In genomic region chr2:181240806-181241440, GRCm38 (mm10) we compare ENCODE assay signal across 12 mouse cellular contexts. TPM values are rescaled to one million over a fixed set of nuclear protein-coding genes. Genes with fewer than 3 reads are reported as not detected.
DNase-seq lines count a peak whose midpoint lies in the region; ATAC-seq and TF ChIP-seq lines count a peak whose summit lies in the region.
"Had no signal": no experiment of that assay in that cellular context is flagged by ENCODE, and none has a peak within 500 bp of the region (broad histone marks: within the 10 kb centered on the region; RNA-seq: fewer than 3 reads in every experiment).

No protein-coding gene starts in this region.

- no peak overlapping the region for H3K27ac ChIP-seq in heart, embryonic 12.5 days (ENCODE audit: poor library complexity, severe bottlenecking)
- H3K27ac ChIP-seq in neural tube, embryonic 12.5 days: no peak overlapping the region
- H3K27ac ChIP-seq in intestine, embryonic 16.5 days (ENCODE audit: low read length): no peak overlapping the region
- peak overlapping the region; percentile 86 for H3K27ac ChIP-seq in small intestine, adult 2 months (ENCODE audit: insufficient read depth, low read depth, low read length)

- DNase-seq in heart, adult 18-20 months: no peak
- DNase-seq in neural tube, embryonic 10.5 days (ENCODE audit: extremely low spot score, low spot score): no peak
- DNase-seq in left cerebral cortex, postnatal 36 days (ENCODE audit: low spot score in 2 of 2): no peak
- no peak for DNase-seq in embryo, embryonic 10.5 days (ENCODE audit: low spot score)

- intact Hi-C loops in left cerebral cortex, postnatal 36 days (cut with DNase I): no loop called here

- TF ChIP-seq CTCF in small intestine, adult 2 months (IDR thresholded peaks at IDR 0.05; ENCODE audit: extremely low read depth, insufficient read length, insufficient replicate concordance, low read depth, low read length): no peak

- WGBS in heart, embryonic 12.5 days: 86% methylated on average over 13 of the region's 13 CpGs
- 93% methylated on average over 13 of the region's 13 CpGs for WGBS in neural tube, embryonic 12.5 days
- WGBS in intestine, embryonic 16.5 days: 88% methylated on average over 13 of the region's 13 CpGs
- WGBS in small intestine, adult 2 months: 85% methylated on average over 13 of the region's 13 CpGs

- H3K36me3 ChIP-seq in heart, embryonic 12.5 days: peaks cover 18% of the 10 kb centered on the region
- H3K36me3 ChIP-seq in neural tube, embryonic 12.5 days: no peaks in the 10 kb centered on the region
- H3K36me3 ChIP-seq in intestine, embryonic 16.5 days (ENCODE audit: control insufficient read depth, insufficient read depth, low read length): no peaks in the 10 kb centered on the region
- peaks cover 34% of the 10 kb centered on the region for H3K36me3 ChIP-seq in small intestine, adult 2 months (ENCODE audit: control insufficient read depth, insufficient read depth, low read length)

- H3K4me2 ChIP-seq in heart, embryonic 12.5 days: peak overlapping the region; percentile 69
- H3K4me2 ChIP-seq in neural tube, embryonic 12.5 days (replicated peaks): peak overlapping the region; percentile 53; the same call in 1 of the 2 replicates
- peak overlapping the region; percentile 59 for H3K4me2 ChIP-seq in intestine, embryonic 16.5 days (ENCODE audit: low read depth, low read length)

- H3K27me3 ChIP-seq in heart, embryonic 12.5 days (replicated peaks): no peaks in the 10 kb centered on the region
- H3K27me3 ChIP-seq in neural tube, embryonic 12.5 days (replicated peaks): no peaks in the 10 kb centered on the region
- no peaks in the 10 kb centered on the region for H3K27me3 ChIP-seq in intestine, embryonic 16.5 days (replicated peaks; ENCODE audit: control insufficient read depth, insufficient read depth, low read length)
- no peaks in the 10 kb centered on the region for H3K27me3 ChIP-seq in small intestine, adult 2 months (ENCODE audit: control insufficient read depth, insufficient read depth, low read length)

- H3K9me3 ChIP-seq in heart, embryonic 12.5 days (replicated peaks): no peaks in the 10 kb centered on the region
- H3K9me3 ChIP-seq in neural tube, embryonic 12.5 days: no peaks in the 10 kb centered on the region
- no peaks in the 10 kb centered on the region for H3K9me3 ChIP-seq in intestine, embryonic 16.5 days (ENCODE audit: control insufficient read depth, low read length)

- H3K9ac ChIP-seq in heart, embryonic 12.5 days: no peak overlapping the region
- no peak overlapping the region for H3K9ac ChIP-seq in neural tube, embryonic 12.5 days
- H3K9ac ChIP-seq in intestine, embryonic 16.5 days (ENCODE audit: low read depth, low read length): peak overlapping the region; percentile 74

- H3K4me1 ChIP-seq in heart, embryonic 12.5 days (replicated peaks): peaks cover 8% of the 10 kb centered on the region; the same call in 1 of the 2 replicates
- no peaks in the 10 kb centered on the region for H3K4me1 ChIP-seq in neural tube, embryonic 12.5 days
- peaks cover 15% of the 10 kb centered on the region; the same call in 1 of the 2 replicates for H3K4me1 ChIP-seq in intestine, embryonic 16.5 days (ENCODE audit: control insufficient read depth, insufficient read depth, low read length)
- H3K4me1 ChIP-seq in small intestine, adult 2 months (ENCODE audit: control insufficient read depth, insufficient read depth, insufficient read length, low read length): peaks cover 31% of the 10 kb centered on the region

- TF ChIP-seq POLR2A in small intestine, adult 2 months (IDR thresholded peaks at IDR 0.05; ENCODE audit: low read depth, low read length): no peak

- ATAC-seq in heart, embryonic 12.5 days (ENCODE audit: insufficient number of reproducible peaks, low FRiP score): no peak
- ATAC-seq in neural tube, embryonic 12.5 days (ENCODE audit: low FRiP score, low read depth): no peak
- ATAC-seq in intestine, embryonic 16.5 days: no peak

- peak overlapping the region; percentile 52 for H3K4me3 ChIP-seq in heart, embryonic 12.5 days
- no peak overlapping the region for H3K4me3 ChIP-seq in neural tube, embryonic 12.5 days
- H3K4me3 ChIP-seq in intestine, embryonic 16.5 days (ENCODE audit: low read length): peak overlapping the region; percentile 55
- H3K4me3 ChIP-seq in small intestine, adult 2 months (ENCODE audit: low read depth, low read length): peak overlapping the region; percentile 88

RNA-seq across cellular contexts. Expression of gene Helz2, which starts 0.9 kb away (rescaled TPM):
- polyA plus RNA-seq in heart, embryonic 12.5 days (2016; fragmentation: Nextera tagmentation; extraction: Ambion mirVana): 1.7 and 1.9 TPM in 2 replicates
- 10 to 100 TPM in 1 of 2 experiments, 1 to 10 TPM in 1; 8.4 to 11.1 TPM for total RNA-seq in heart, adult 18-20 months (2021)
- polyA plus RNA-seq in neural tube, embryonic 12.5 days (2016; fragmentation: Nextera tagmentation; extraction: Ambion mirVana): 0.43 and 0.70 TPM in 2 replicates
- 2.2 and 3.7 TPM in 2 replicates for polyA plus RNA-seq in intestine, embryonic 16.5 days (2015; fragmentation: Nextera tagmentation; extraction: Ambion mirVana)
- polyA plus RNA-seq in small intestine, adult 2 months (2012; rRNA removed): 36.1 and 67.3 TPM in 2 replicates
- 1 to 10 TPM; 1.7 to 3.6 TPM for total RNA-seq in left cerebral cortex, postnatal 36 days (2021)

RNA-seq across cellular contexts. Expression of gene Fndc11, which starts 21.1 kb away (rescaled TPM):
- polyA plus RNA-seq in heart, embryonic 12.5 days (2016; fragmentation: Nextera tagmentation; extraction: Ambion mirVana): not detected in 2 replicates
- total RNA-seq in heart, adult 18-20 months (2021): not detected
- not detected in 2 replicates for polyA plus RNA-seq in neural tube, embryonic 12.5 days (2016; fragmentation: Nextera tagmentation; extraction: Ambion mirVana)
- polyA plus RNA-seq in intestine, embryonic 16.5 days (2015; fragmentation: Nextera tagmentation; extraction: Ambion mirVana): 0.18 TPM in 1 of 2 replicates, not detected in the other
- polyA plus RNA-seq in small intestine, adult 2 months (2012; rRNA removed): 0.53 and 0.56 TPM in 2 replicates
- not detected for total RNA-seq in left cerebral cortex, postnatal 36 days (2021)
- total RNA-seq: left cerebral cortex, postnatal 10 days had no signal
- polyA plus RNA-seq: cortical plate, adult 2 months had no signal

RNA-seq across cellular contexts. Expression of gene Srms, which starts 27.9 kb away (rescaled TPM):
- 0.23 and 0.32 TPM in 2 replicates for polyA plus RNA-seq in heart, embryonic 12.5 days (2016; fragmentation: Nextera tagmentation; extraction: Ambion mirVana)
- under 1 TPM; 0.35 to 0.44 TPM for total RNA-seq in heart, adult 18-20 months (2021)
- 0.11 and 0.18 TPM in 2 replicates for polyA plus RNA-seq in neural tube, embryonic 12.5 days (2016; fragmentation: Nextera tagmentation; extraction: Ambion mirVana)
- 0.10 and 0.20 TPM in 2 replicates for polyA plus RNA-seq in intestine, embryonic 16.5 days (2015; fragmentation: Nextera tagmentation; extraction: Ambion mirVana)
- 0.56 and 0.93 TPM in 2 replicates for polyA plus RNA-seq in small intestine, adult 2 months (2012; rRNA removed)
- total RNA-seq in left cerebral cortex, postnatal 36 days (2021): under 1 TPM; 0.25 to 0.50 TPM

RNA-seq across cellular contexts. Expression of gene Ptk6, which starts 38.3 kb away (rescaled TPM):
- polyA plus RNA-seq in heart, embryonic 12.5 days (2016; fragmentation: Nextera tagmentation; extraction: Ambion mirVana): not detected in 2 replicates
- under 1 TPM in 1 of 2 experiments, not detected in 1; 0.08 TPM for total RNA-seq in heart, adult 18-20 months (2021)
- polyA plus RNA-seq in neural tube, embryonic 12.5 days (2016; fragmentation: Nextera tagmentation; extraction: Ambion mirVana): not detected in 2 replicates
- 0.45 and 0.70 TPM in 2 replicates for polyA plus RNA-seq in intestine, embryonic 16.5 days (2015; fragmentation: Nextera tagmentation; extraction: Ambion mirVana)
- polyA plus RNA-seq in small intestine, adult 2 months (2012; rRNA removed): 6.2 and 9.5 TPM in 2 replicates
- total RNA-seq in left cerebral cortex, postnatal 36 days (2021): not detected
- total RNA-seq: adrenal gland, adult 18-20 months; heart, postnatal 14 days; left cerebral cortex, postnatal 10 days had no signal

RNA-seq across cellular contexts. Expression of gene Gmeb2, which starts 46.9 kb away (rescaled TPM):
- polyA plus RNA-seq in heart, embryonic 12.5 days (2016; fragmentation: Nextera tagmentation; extraction: Ambion mirVana): 10.3 and 10.7 TPM in 2 replicates
- total RNA-seq in heart, adult 18-20 months (2021): 1 to 10 TPM; 8.9 to 9.5 TPM
- 20.6 and 21.4 TPM in 2 replicates for polyA plus RNA-seq in neural tube, embryonic 12.5 days (2016; fragmentation: Nextera tagmentation; extraction: Ambion mirVana)
- 11.7 and 12.9 TPM in 2 replicates for polyA plus RNA-seq in intestine, embryonic 16.5 days (2015; fragmentation: Nextera tagmentation; extraction: Ambion mirVana)
- polyA plus RNA-seq in small intestine, adult 2 months (2012; rRNA removed): 14.0 and 29.1 TPM in 2 replicates
- 10 to 100 TPM; 20.1 to 23.4 TPM for total RNA-seq in left cerebral cortex, postnatal 36 days (2021)
